Mouse (Mus musculus) kidney, adult 2 months (tissue): Measurements from ENCODE around the gene Tigd4.

Source experiments
- CTCF ChIP-seq: fragments of 200-500 bp; conservative IDR thresholded peaks from 2 replicates; pipeline ENCODE4 v1.5.1; 2011; ENCODE audit warnings: low read depth, mild to moderate bottlenecking, control low read depth, low read length, moderate library complexity, mixed read lengths; ENCODE audit not compliant: insufficient read depth, insufficient read length
- POLR2A ChIP-seq: fragments of 200-500 bp; IDR thresholded peaks from one replicate; pipeline ENCODE4 v1.6.1; 2011; ENCODE audit warnings: low read depth, low read length, control low read depth

DNA sequence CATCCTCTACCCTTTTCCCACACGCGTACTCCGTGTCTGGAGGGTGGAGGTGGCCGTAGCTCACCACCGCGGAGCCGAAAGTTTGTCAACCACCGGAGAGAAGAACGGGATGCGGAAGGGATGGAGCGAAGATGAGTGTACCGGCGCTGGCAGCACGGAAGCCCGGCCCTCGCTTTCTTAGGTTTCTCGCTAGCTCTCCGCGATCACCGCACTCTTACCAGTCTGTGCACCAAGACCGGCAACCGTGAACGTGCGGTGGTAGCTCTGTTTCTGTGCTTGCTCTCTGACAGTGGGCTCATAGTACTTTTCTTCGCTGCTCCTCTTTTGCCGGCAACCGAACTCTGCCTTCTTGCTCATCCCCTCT lies 10.5 kb upstream of the Tigd4 start:
- TF ChIP-seq CTCF (no peak), POLR2A (no peak)
